ENCODE assay signal across 8 mouse cellular contexts in genomic region chr16:94713480-94714094, GRCm38 (mm10).
DNase-seq lines count a peak whose midpoint lies in the region; ATAC-seq and TF ChIP-seq lines count a peak whose summit lies in the region.

No protein-coding gene starts in this region.

- H3K4me1 ChIP-seq in MEL (ENCODE audit: control insufficient read depth in 1 of 2, insufficient read depth in 2 of 2, low read length in 2 of 2) = no peaks in the 10 kb centered on the region
- peaks cover 6% of the 10 kb centered on the region for H3K4me1 ChIP-seq in hindbrain, embryonic 10.5 days (replicated peaks)
- H3K4me1 ChIP-seq in lung, embryonic 14.5 days (ENCODE audit: insufficient read depth) = no peaks in the 10 kb centered on the region
- H3K4me1 ChIP-seq in thymus, adult 2 months (replicated peaks; ENCODE audit: control insufficient read depth, insufficient read depth, low read length) = no peaks in the 10 kb centered on the region

- TF ChIP-seq CTCF in MEL (IDR thresholded peaks at IDR 0.05 in 2 of 3, conservative IDR thresholded peaks at IDR 0.05 in 1 of 3; ENCODE audit: control insufficient read depth in 1 of 3, insufficient read depth in 1 of 3, low read depth in 2 of 3, low read length in 3 of 3, poor library complexity in 1 of 3, severe bottlenecking in 1 of 3) = peak; percentile 54 to 87 (median 64); a peak in 5 of 6 replicates
- peak; percentile 73 for TF ChIP-seq CTCF in lung, embryonic 14.5 days (IDR thresholded peaks at IDR 0.05; ENCODE audit: low read depth)
- peak; percentile 100 for TF ChIP-seq CTCF in thymus, adult 2 months (IDR thresholded peaks at IDR 0.05; ENCODE audit: borderline replicate concordance, control insufficient read depth, extremely low read depth, insufficient read depth, low read length, poor library complexity)

- H3K27ac ChIP-seq in MEL (ENCODE audit: control insufficient read depth, low read depth, low read length) = no peak overlapping the region
- peak overlapping the region; percentile 23; the same call in 1 of the 2 replicates for H3K27ac ChIP-seq in hindbrain, embryonic 10.5 days
- H3K27ac ChIP-seq in lung, embryonic 14.5 days (ENCODE audit: low read depth) = no peak overlapping the region
- H3K27ac ChIP-seq in thymus, adult 2 months (ENCODE audit: control insufficient read depth, insufficient read depth, low read length) = no peak overlapping the region

- peak; percentile 36 for DNase-seq in MEL (ENCODE audit: low read depth, low spot score)
- peak; percentile 86 for DNase-seq in cerebellum, adult 9-11 months
- DNase-seq in frontal cortex, adult 2 months (ENCODE audit: extremely low spot score in 1 of 2, low spot score in 1 of 2) = peak; percentile 47 to 88
- peak; percentile 75 for DNase-seq in hindbrain, embryonic 10.5 days (ENCODE audit: low spot score)
- DNase-seq in layer of hippocampus, adult 9-10 months (ENCODE audit: low spot score) = peak; percentile 35
- DNase-seq in lung, embryonic 14.5 days = peak; percentile 90
- DNase-seq in ovary, postnatal 10 days (ENCODE audit: low spot score) = peak; percentile 59
- DNase-seq in thymus, adult 2 months = peak; percentile 83

- TF ChIP-seq EP300 in MEL (IDR thresholded peaks at IDR 0.05; ENCODE audit: low read depth in 1 of 2, low read length in 2 of 2) = no peak

- H3K79me2 ChIP-seq in MEL (ENCODE audit: control insufficient read depth, insufficient read depth, low read length, poor library complexity) = no peaks in the 10 kb centered on the region

- H3K36me3 ChIP-seq in MEL (ENCODE audit: control insufficient read depth in 1 of 2, insufficient read depth in 2 of 2, low read length in 2 of 2) = no peaks in the 10 kb centered on the region
- H3K36me3 ChIP-seq in hindbrain, embryonic 10.5 days = no peaks in the 10 kb centered on the region
- H3K36me3 ChIP-seq in lung, embryonic 14.5 days (ENCODE audit: insufficient read depth) = no peaks in the 10 kb centered on the region
- H3K36me3 ChIP-seq in thymus, adult 2 months (ENCODE audit: control insufficient read depth, insufficient read depth, low read length) = no peaks in the 10 kb centered on the region

- TF ChIP-seq POLR2A in MEL (IDR thresholded peaks at IDR 0.05; ENCODE audit: control insufficient read depth in 1 of 2, insufficient read depth in 1 of 2, low read depth in 1 of 2, low read length in 2 of 2, poor library complexity in 1 of 2) = no peak
- no peak for TF ChIP-seq POLR2A in thymus, adult 2 months (IDR thresholded peaks at IDR 0.05; ENCODE audit: control insufficient read depth, extremely low read depth, insufficient read depth, low read length, poor library complexity)

- no peaks in the 10 kb centered on the region for H3K9me3 ChIP-seq in MEL (replicated peaks; ENCODE audit: insufficient read depth, low read length)
- peaks cover 10% of the 10 kb centered on the region for H3K9me3 ChIP-seq in hindbrain, embryonic 10.5 days
- peaks cover 6% of the 10 kb centered on the region; the same call in 1 of the 2 replicates for H3K9me3 ChIP-seq in lung, embryonic 14.5 days (ENCODE audit: low read depth, low read length)

- peak; percentile 41 for TF ChIP-seq RAD21 in MEL (IDR thresholded peaks at IDR 0.05; ENCODE audit: low read depth, low read length)

- no peaks in the 10 kb centered on the region; a peak in 1 of 4 replicates for H3K27me3 ChIP-seq in MEL (ENCODE audit: control insufficient read depth in 1 of 2, insufficient read depth in 2 of 2, low read length in 2 of 2)
- peaks cover 7% of the 10 kb centered on the region; the same call in 1 of the 2 replicates for H3K27me3 ChIP-seq in hindbrain, embryonic 10.5 days (ENCODE audit: insufficient read depth, poor library complexity, severe bottlenecking)
- no peaks in the 10 kb centered on the region for H3K27me3 ChIP-seq in lung, embryonic 14.5 days (ENCODE audit: insufficient read depth, low read length)
- H3K27me3 ChIP-seq in thymus, adult 2 months (ENCODE audit: control insufficient read depth, insufficient read depth, low read length) = no peaks in the 10 kb centered on the region

- ATAC-seq in lung, embryonic 14.5 days (ENCODE audit: insufficient read depth) = peak; percentile 86

- H3K4me3 ChIP-seq in MEL (ENCODE audit: control insufficient read depth in 1 of 2, insufficient read depth in 1 of 2, low read depth in 2 of 2, low read length in 2 of 2) = no peak overlapping the region
- peak overlapping the region; percentile 40 for H3K4me3 ChIP-seq in hindbrain, embryonic 10.5 days
- H3K4me3 ChIP-seq in lung, embryonic 14.5 days (ENCODE audit: low read depth, low read length) = peak overlapping the region; percentile 25; the same call in 1 of the 2 replicates
- H3K4me3 ChIP-seq in thymus, adult 2 months (ENCODE audit: control insufficient read depth, insufficient read depth, low read length) = no peak overlapping the region

- H3K4me2 ChIP-seq in lung, embryonic 14.5 days = peak overlapping the region; percentile 62

- WGBS in hindbrain, embryonic 10.5 days = 10% methylated on average over 25 of the region's 25 CpGs
- 8% methylated on average over 25 of the region's 25 CpGs for WGBS in lung, embryonic 14.5 days
- 10% methylated on average over 25 of the region's 25 CpGs for WGBS in thymus, adult 2 months

- H3K9ac ChIP-seq in MEL (ENCODE audit: control insufficient read depth, low read depth, low read length, poor library complexity, severe bottlenecking) = no peak overlapping the region
- peak overlapping the region; percentile 32; the same call in 1 of the 2 replicates for H3K9ac ChIP-seq in lung, embryonic 14.5 days

TF ChIP-seq in MEL, 35 proteins besides CTCF, POLR2A, EP300 and RAD21:
- TF ChIP-seq NELFE (IDR thresholded peaks at IDR 0.05; ENCODE audit: low read depth, low read length) (no peak), ZC3H11A (IDR thresholded peaks at IDR 0.05; ENCODE audit: low read depth, low read length) (0 out of 2 replicates have a peak, but pooled peaks have one; percentile 19), SMC3 (IDR thresholded peaks at IDR 0.05; ENCODE audit: low read depth, low read length) (peak; percentile 70), CHD2 (IDR thresholded peaks at IDR 0.05; ENCODE audit: low read length) (no peak)
TF ChIP-seq in MEL: peak in this region for 2.

Comparison
In these comparisons a context has a peak if more than half of its experiments do, and no peak if none do; other contexts are left out.
1. DNase-seq: peak in every context shown above with its lines; median percentile 90 in lung, embryonic 14.5 days; 86 in cerebellum, adult 9-11 months; 83 in thymus, adult 2 months; 75 in hindbrain, embryonic 10.5 days; 68 in frontal cortex, adult 2 months; 59 in ovary, postnatal 10 days; 36 in MEL; 35 in layer of hippocampus, adult 9-10 months.
2. H3K4me3 ChIP-seq: peak in hindbrain, embryonic 10.5 days (single experiment) and lung, embryonic 14.5 days (single experiment); none in MEL (0 of 2) and thymus, adult 2 months (single experiment).
3. Peak in every context shown above with its lines, with median percentiles within 50 percentile points of each other: CTCF ChIP-seq.